ENCODE assay signal across 21 mouse cellular contexts in the genomic region with DNA sequence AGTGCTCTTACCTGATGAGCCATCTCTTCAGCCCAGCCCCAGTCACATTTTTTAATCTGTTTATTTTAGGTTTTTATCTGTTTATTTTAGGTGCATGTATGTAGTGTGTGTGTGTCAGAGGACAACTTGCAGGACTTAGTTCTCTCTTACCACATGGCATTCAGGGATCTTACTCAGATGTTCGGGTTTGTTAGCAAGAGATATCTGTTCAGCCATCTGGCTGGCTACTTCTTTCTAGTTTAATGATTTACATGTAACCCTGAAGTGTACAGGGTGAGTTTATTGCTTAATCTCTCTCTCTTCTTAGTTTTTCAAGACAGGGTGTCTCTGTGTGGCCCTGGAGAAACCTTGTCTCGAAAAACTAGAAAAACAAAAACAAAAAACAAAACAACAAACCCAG. TPM values are rescaled to one million over a fixed set of nuclear protein-coding genes. Genes with fewer than 3 reads are reported as not detected.
DNase-seq lines count a peak whose midpoint lies in the region; ATAC-seq and TF ChIP-seq lines count a peak whose summit lies in the region.
"Had no signal": no experiment of that assay in that cellular context is flagged by ENCODE, and none has a peak within 500 bp of the region (broad histone marks: within the 10 kb centered on the region; RNA-seq: fewer than 3 reads in every experiment).

No protein-coding gene starts in this region.

- CTCF ChIA-PET in Patski (lab: Charles Lee): interaction anchor here (1.8 to 3.8 kb wide), 3 partner anchors 9 to 28 kb away, joined by 4 to 24 read pairs (median 8); partner anchors contain the start of gene Tpm1

- no peaks in the 10 kb centered on the region for H3K27me3 ChIP-seq in kidney, embryonic 15.5 days
- H3K27me3 ChIP-seq in Patski: no peaks in the 10 kb centered on the region
- no peaks in the 10 kb centered on the region for H3K27me3 ChIP-seq in embryonic facial prominence, embryonic 15.5 days
- no peaks in the 10 kb centered on the region for H3K27me3 ChIP-seq in liver, postnatal 0 days (ENCODE audit: insufficient read depth, low read length)
- H3K27me3 ChIP-seq: forebrain, embryonic 13.5 days; limb, embryonic 12.5 days; lung, embryonic 15.5 days; neural tube, embryonic 12.5 days had no signal

- TF ChIP-seq EP300 in liver, postnatal 0 days (IDR thresholded peaks at IDR 0.05; ENCODE audit: low read depth): no peak

- peaks cover 33% of the 10 kb centered on the region for H3K4me1 ChIP-seq in kidney, embryonic 15.5 days
- peaks cover 12% of the 10 kb centered on the region for H3K4me1 ChIP-seq in embryonic facial prominence, embryonic 15.5 days
- peaks cover 4% of the 10 kb centered on the region; the same call in 1 of the 2 replicates for H3K4me1 ChIP-seq in liver, postnatal 0 days (ENCODE audit: insufficient read depth)
- H3K4me1 ChIP-seq: neural tube, embryonic 12.5 days had no signal

- no peak overlapping the region for H3K9ac ChIP-seq in kidney, embryonic 15.5 days
- H3K9ac ChIP-seq in embryonic facial prominence, embryonic 15.5 days: no peak overlapping the region
- H3K9ac ChIP-seq in liver, postnatal 0 days (replicated peaks): no peak overlapping the region
- H3K9ac ChIP-seq: forebrain, embryonic 13.5 days; limb, embryonic 12.5 days; lung, embryonic 15.5 days; neural tube, embryonic 12.5 days had no signal

- no peak for TF ChIP-seq CTCF in Patski (IDR thresholded peaks at IDR 0.05)
- no peak for TF ChIP-seq CTCF in liver, postnatal 0 days (IDR thresholded peaks at IDR 0.05; ENCODE audit: low read depth)

- no peaks in the 10 kb centered on the region for H3K9me3 ChIP-seq in kidney, embryonic 15.5 days (replicated peaks)
- H3K9me3 ChIP-seq in embryonic facial prominence, embryonic 15.5 days (replicated peaks): no peaks in the 10 kb centered on the region
- no peaks in the 10 kb centered on the region for H3K9me3 ChIP-seq in liver, postnatal 0 days (ENCODE audit: low read length)
- H3K9me3 ChIP-seq: forebrain, embryonic 13.5 days; limb, embryonic 12.5 days; lung, embryonic 15.5 days; midbrain, embryonic 10.5 days; neural tube, embryonic 12.5 days had no signal

- 29% methylated on average over 2 of the region's 2 CpGs for WGBS in kidney, embryonic 15.5 days
- WGBS in embryonic facial prominence, embryonic 15.5 days: 53% methylated on average over 2 of the region's 2 CpGs
- WGBS in liver, postnatal 0 days (ENCODE audit: insufficient replicate concordance): 30% methylated on average over 2 of the region's 2 CpGs

- in situ Hi-C loops in Patski (cut with MboI; ENCODE audit: low pct_unique_long_range_greater_than_20kb): no loop called here

- peak overlapping the region; percentile 91 for H3K27ac ChIP-seq in kidney, embryonic 15.5 days
- peak overlapping the region; percentile 91 for H3K27ac ChIP-seq in embryonic facial prominence, embryonic 15.5 days (replicated peaks)
- H3K27ac ChIP-seq in liver, postnatal 0 days (ENCODE audit: low read depth): no peak overlapping the region
- H3K27ac ChIP-seq: forebrain, embryonic 13.5 days; heart, adult 2 months; hindbrain, postnatal 0 days; macrophage; neural tube, embryonic 12.5 days had no signal

- no peak overlapping the region for H3K4me2 ChIP-seq in kidney, embryonic 15.5 days
- H3K4me2 ChIP-seq in embryonic facial prominence, embryonic 15.5 days (replicated peaks): no peak overlapping the region
- H3K4me2 ChIP-seq in liver, postnatal 0 days (ENCODE audit: low read depth, low read length): no peak overlapping the region
- H3K4me2 ChIP-seq: forebrain, embryonic 13.5 days; limb, embryonic 12.5 days; lung, embryonic 15.5 days; neural tube, embryonic 12.5 days had no signal

- H3K4me3 ChIP-seq in kidney, embryonic 15.5 days (replicated peaks): no peak overlapping the region
- H3K4me3 ChIP-seq in embryonic facial prominence, embryonic 15.5 days (replicated peaks): no peak overlapping the region
- no peak overlapping the region for H3K4me3 ChIP-seq in liver, postnatal 0 days (ENCODE audit: low read depth, low read length)
- H3K4me3 ChIP-seq: erythroblast, embryonic 14.5 days; forebrain, embryonic 13.5 days; heart, adult 2 months; limb, embryonic 12.5 days; lung, embryonic 15.5 days; midbrain, embryonic 10.5 days; neural tube, embryonic 12.5 days had no signal

- no peak for ATAC-seq in kidney, embryonic 15.5 days (replicated peaks; ENCODE audit: low FRiP score)
- peak; percentile 70 for ATAC-seq in Patski
- no peak for ATAC-seq in embryonic facial prominence, embryonic 15.5 days (ENCODE audit: insufficient number of reproducible peaks, low FRiP score, low TSS enrichment, low read depth)
- peak; percentile 50; the same call in 1 of the 2 replicates for ATAC-seq in liver, postnatal 0 days
- ATAC-seq in cerebellum, adult (ENCODE audit: insufficient number of reproducible peaks, low FRiP score, low TSS enrichment): no peak
- ATAC-seq: forebrain, embryonic 13.5 days; hindbrain, postnatal 0 days had no signal

- DNase-seq in kidney, postnatal 25 days: no peak
- DNase-seq in Patski (ENCODE audit: low read depth, low spot score): no peak
- DNase-seq in liver, postnatal 0 days: no peak
- DNase-seq in retina, postnatal 1 day: no peak
- DNase-seq in lung, postnatal 25 days (ENCODE audit: low spot score): no peak
- DNase-seq: cerebellum, postnatal 10 days; gastrocnemius, postnatal 10 days; heart, adult 2 months; thymus, adult 18-20 months; thymus, postnatal 4 days had no signal

- no peaks in the 10 kb centered on the region for H3K36me3 ChIP-seq in kidney, embryonic 15.5 days
- H3K36me3 ChIP-seq in embryonic facial prominence, embryonic 15.5 days: no peaks in the 10 kb centered on the region
- H3K36me3 ChIP-seq in liver, postnatal 0 days (replicated peaks; ENCODE audit: insufficient read depth, low read length): no peaks in the 10 kb centered on the region
- H3K36me3 ChIP-seq: limb, embryonic 12.5 days; lung, embryonic 15.5 days; midbrain, embryonic 10.5 days; neural tube, embryonic 12.5 days had no signal

- POLR2A ChIA-PET in Patski (lab: Charles Lee): interaction anchor here (2.4 to 3.2 kb wide), 2 partner anchors 23 kb away, joined by 13 to 20 read pairs; partner anchors contain the start of gene Tpm1

RNA-seq across cellular contexts. Expression of gene Tpm1, which starts 23.0 kb away (rescaled TPM):
- polyA plus RNA-seq in kidney, embryonic 15.5 days (2015; fragmentation: Nextera tagmentation; extraction: Ambion mirVana): 533 and 589 TPM in 2 replicates
- 2,726 TPM for polyA plus RNA-seq in Patski (2021)
- polyA plus RNA-seq in embryonic facial prominence, embryonic 15.5 days (2015; fragmentation: Nextera tagmentation; extraction: Ambion mirVana): 870 and 880 TPM in 2 replicates
- polyA plus RNA-seq in liver, postnatal 0 days (2015; fragmentation: Nextera tagmentation; extraction: Ambion mirVana): 85.7 and 147 TPM in 2 replicates

Comparison
In these comparisons a context has a peak if more than half of its experiments do, and no peak if none do; other contexts are left out.
1. ATAC-seq: peak in Patski (single experiment) and liver, postnatal 0 days (single experiment); none in kidney, embryonic 15.5 days (single experiment), embryonic facial prominence, embryonic 15.5 days (single experiment) and cerebellum, adult (single experiment).